Mouse (Mus musculus): Measurements from ENCODE around the gene Ptpdc1.

Gene Ptpdc1

GRCm38 (mm10) chr13:48547623-48548022, 77.8 kb downstream of the Ptpdc1 start:
- no peak for DNase-seq (ENCODE audit: low spot score in 2 of 2)

GRCm38 (mm10) chr13:48546330-48546917, 79.0 kb downstream of the Ptpdc1 start:
- peak; percentile 100 for DNase-seq (ENCODE audit: low spot score in 2 of 2)

- peak; percentile 93 to 94 for DNase-seq (ENCODE audit: low spot score in 2 of 2)
These were observed 79.8 kb downstream of the Ptpdc1 start for GRCm38 (mm10) chr13:48545476-48546281.

- DNase-seq (ENCODE audit: low spot score in 2 of 2) = no peak
These were observed 80.6 kb downstream of the Ptpdc1 start for GRCm38 (mm10) chr13:48544867-48545266.

- no peak for DNase-seq (ENCODE audit: low spot score in 2 of 2)
These were observed 81.1 kb downstream of the Ptpdc1 start for GRCm38 (mm10) chr13:48544391-48544790.

- DNase-seq (ENCODE audit: low spot score in 2 of 2) = no peak
These were observed 85.0 kb downstream of the Ptpdc1 start for GRCm38 (mm10) chr13:48540488-48540887.

- DNase-seq (ENCODE audit: low spot score in 2 of 2) = no peak
These were observed 92.0 kb downstream of the Ptpdc1 start for GRCm38 (mm10) chr13:48533441-48533840.

GRCm38 (mm10) chr13:48531448-48531847, 94.0 kb downstream of the Ptpdc1 start:
- DNase-seq (ENCODE audit: low spot score in 2 of 2) = no peak

GRCm38 (mm10) chr13:48530685-48531084, 94.8 kb downstream of the Ptpdc1 start:
- peak in 1 of 2 experiments; percentile 34 for DNase-seq (ENCODE audit: low spot score in 2 of 2)

- no peak for DNase-seq (ENCODE audit: low spot score in 2 of 2)
These were observed 96.4 kb downstream of the Ptpdc1 start for GRCm38 (mm10) chr13:48529028-48529427.

GRCm38 (mm10) chr13:48528123-48528871, 97.2 kb downstream of the Ptpdc1 start:
- DNase-seq (ENCODE audit: low spot score in 2 of 2) = peak in 1 of 2 experiments; percentile 48
